Comparison of ENCODE assay signal across 8 mouse cellular contexts in the genomic region with DNA sequence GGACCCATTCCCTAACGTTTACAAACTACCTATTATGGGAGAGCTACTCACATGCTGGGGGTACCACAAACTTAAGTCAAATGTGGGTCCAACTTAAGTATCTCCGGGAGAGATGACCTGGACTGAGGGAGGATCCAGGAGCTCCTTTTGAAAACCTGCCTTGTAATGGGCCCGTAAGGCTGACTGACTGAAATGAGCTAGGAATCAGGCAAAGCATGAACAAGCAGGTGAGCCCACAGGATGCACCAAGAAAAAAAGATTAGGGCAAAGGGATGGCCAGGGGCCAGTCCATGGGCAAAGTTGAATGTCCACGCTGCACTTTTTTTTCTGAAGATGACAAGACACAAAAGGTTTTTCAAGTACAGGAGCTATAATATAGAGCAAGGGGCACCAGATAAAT. TPM values are rescaled to one million over a fixed set of nuclear protein-coding genes. Genes with fewer than 3 reads are reported as not detected.
DNase-seq lines count a peak whose midpoint lies in the region; ATAC-seq and TF ChIP-seq lines count a peak whose summit lies in the region.

No protein-coding gene starts in this region.

- H3K36me3 ChIP-seq in lung, postnatal 0 days (ENCODE audit: insufficient read depth, low read length): no peaks in the 10 kb centered on the region
- H3K36me3 ChIP-seq in hindbrain, postnatal 0 days (ENCODE audit: insufficient read depth, low read length): peaks cover 8% of the 10 kb centered on the region; the same call in 1 of the 2 replicates
- H3K36me3 ChIP-seq in liver, embryonic 15.5 days (replicated peaks): peaks cover 15% of the 10 kb centered on the region

- intact Hi-C loops in left cerebral cortex, postnatal 14 days (cut with DNase I): no loop called here

- 4% methylated on average over 4 of the region's 4 CpGs for WGBS in lung, postnatal 0 days
- 4% methylated on average over 4 of the region's 4 CpGs for WGBS in hindbrain, postnatal 0 days
- WGBS in liver, embryonic 15.5 days (ENCODE audit: insufficient replicate concordance): 4% methylated on average over 4 of the region's 4 CpGs

- no peak for TF ChIP-seq CTCF in lung, postnatal 0 days (IDR thresholded peaks at IDR 0.05)
- TF ChIP-seq CTCF in embryonic fibroblast, embryonic 13.5 days (IDR thresholded peaks at IDR 0.05; ENCODE audit: borderline replicate concordance, insufficient read depth, low read length): no peak
- TF ChIP-seq CTCF in hindbrain, postnatal 0 days (IDR thresholded peaks at IDR 0.05; ENCODE audit: low read depth): no peak

- no peak for ATAC-seq in lung, postnatal 0 days
- no peak for ATAC-seq in hindbrain, postnatal 0 days
- ATAC-seq in liver, embryonic 15.5 days (ENCODE audit: insufficient read depth): no peak

- TF ChIP-seq POLR2A in embryonic fibroblast, embryonic 13.5 days (IDR thresholded peaks at IDR 0.05; ENCODE audit: low read depth, low read length): no peak

- DNase-seq in lung, postnatal 0 days (ENCODE audit: low spot score): no peak
- DNase-seq in lung, postnatal 14 days: no peak
- no peak for DNase-seq in hindbrain, postnatal 0 days (ENCODE audit: low spot score)
- DNase-seq in retina, postnatal 1 day: no peak
- no peak for DNase-seq in left cerebral cortex, postnatal 14 days (ENCODE audit: low spot score in 2 of 2)
- DNase-seq in right cerebral cortex, adult 18-20 months: no peak

- H3K9me3 ChIP-seq in lung, postnatal 0 days (ENCODE audit: low read length): no peaks in the 10 kb centered on the region
- H3K9me3 ChIP-seq in hindbrain, postnatal 0 days (ENCODE audit: low read length): no peaks in the 10 kb centered on the region
- H3K9me3 ChIP-seq in liver, embryonic 15.5 days (replicated peaks): no peaks in the 10 kb centered on the region

- peak overlapping the region; percentile 72 for H3K4me3 ChIP-seq in lung, postnatal 0 days (ENCODE audit: low read depth, low read length)
- H3K4me3 ChIP-seq in embryonic fibroblast, embryonic 13.5 days (ENCODE audit: insufficient read depth, low read length): peak overlapping the region; percentile 89
- peak overlapping the region; percentile 76 for H3K4me3 ChIP-seq in hindbrain, postnatal 0 days (ENCODE audit: low read length)
- H3K4me3 ChIP-seq in liver, embryonic 15.5 days (replicated peaks): peak overlapping the region; percentile 88

- H3K4me1 ChIP-seq in lung, postnatal 0 days (ENCODE audit: insufficient read depth, low read depth, low read length): peaks cover 27% of the 10 kb centered on the region; the same call in 1 of the 2 replicates
- peaks cover 8% of the 10 kb centered on the region for H3K4me1 ChIP-seq in embryonic fibroblast, embryonic 13.5 days (ENCODE audit: control insufficient read depth, insufficient read depth, low read length)
- peaks cover 16% of the 10 kb centered on the region for H3K4me1 ChIP-seq in hindbrain, postnatal 0 days (ENCODE audit: insufficient read depth, low read length)
- H3K4me1 ChIP-seq in liver, embryonic 15.5 days (replicated peaks): peaks cover 42% of the 10 kb centered on the region

- H3K9ac ChIP-seq in lung, postnatal 0 days (replicated peaks; ENCODE audit: low read depth): 0 out of 2 replicates have a peak overlapping the region, but pooled peaks have one; percentile 9
- peak overlapping the region; percentile 92 for H3K9ac ChIP-seq in hindbrain, postnatal 0 days (replicated peaks; ENCODE audit: low read length)
- H3K9ac ChIP-seq in liver, embryonic 15.5 days: peak overlapping the region; percentile 86

- H3K27me3 ChIP-seq in lung, postnatal 0 days (replicated peaks; ENCODE audit: insufficient read depth, low read length): no peaks in the 10 kb centered on the region
- H3K27me3 ChIP-seq in hindbrain, postnatal 0 days (ENCODE audit: insufficient read depth, low read length): no peaks in the 10 kb centered on the region
- H3K27me3 ChIP-seq in liver, embryonic 15.5 days: no peaks in the 10 kb centered on the region

- peak overlapping the region; percentile 95 for H3K27ac ChIP-seq in lung, postnatal 0 days (ENCODE audit: low read length)
- H3K27ac ChIP-seq in embryonic fibroblast, embryonic 13.5 days (ENCODE audit: insufficient read depth, low read length): peak overlapping the region; percentile 99
- H3K27ac ChIP-seq in hindbrain, postnatal 0 days: peak overlapping the region; percentile 97
- peak overlapping the region; percentile 82; the same call in 1 of the 2 replicates for H3K27ac ChIP-seq in liver, embryonic 15.5 days (replicated peaks)

- TF ChIP-seq EP300 in lung, postnatal 0 days (IDR thresholded peaks at IDR 0.05): no peak

- peak overlapping the region; percentile 92 for H3K4me2 ChIP-seq in lung, postnatal 0 days (replicated peaks; ENCODE audit: low read depth, low read length)
- peak overlapping the region; percentile 58 for H3K4me2 ChIP-seq in hindbrain, postnatal 0 days (ENCODE audit: low read depth, low read length)
- peak overlapping the region; percentile 100 for H3K4me2 ChIP-seq in liver, embryonic 15.5 days

RNA-seq across cellular contexts. Expression of a gene that starts 1.1 kb away (rescaled TPM):
- 38.5 and 65.1 TPM in 2 replicates for polyA plus RNA-seq in lung, postnatal 0 days (2015; fragmentation: Nextera tagmentation; extraction: Ambion mirVana)
- 95.9 and 98.3 TPM in 2 replicates for polyA plus RNA-seq in embryonic fibroblast, embryonic 13.5 days (2011; ENCODE audit: insufficient read length, low read depth, missing spikeins)
- total RNA-seq in hindbrain, postnatal 0 days (2014; rRNA removed): 42.2 and 52.0 TPM in 2 replicates
- 61.4 and 65.0 TPM in 2 replicates for polyA plus RNA-seq in hindbrain, postnatal 0 days (2015; fragmentation: Nextera tagmentation; extraction: Ambion mirVana)
- 27.7 and 29.1 TPM in 2 replicates for polyA plus RNA-seq in liver, embryonic 15.5 days (2015; fragmentation: Nextera tagmentation; extraction: Ambion mirVana)
- total RNA-seq in left cerebral cortex, postnatal 14 days (2021): 10 to 100 TPM; 52.3 to 53.6 TPM

RNA-seq across cellular contexts. Expression of a gene that starts 19.5 kb away (rescaled TPM):
- not detected in 2 replicates for polyA plus RNA-seq in lung, postnatal 0 days (2015; fragmentation: Nextera tagmentation; extraction: Ambion mirVana)
- polyA plus RNA-seq in embryonic fibroblast, embryonic 13.5 days (2011; ENCODE audit: insufficient read length, low read depth, missing spikeins): not detected in 2 replicates
- total RNA-seq in hindbrain, postnatal 0 days (2014; rRNA removed): not detected in 2 replicates
- not detected in 2 replicates for polyA plus RNA-seq in hindbrain, postnatal 0 days (2015; fragmentation: Nextera tagmentation; extraction: Ambion mirVana)
- polyA plus RNA-seq in liver, embryonic 15.5 days (2015; fragmentation: Nextera tagmentation; extraction: Ambion mirVana): not detected in 2 replicates
- not detected for total RNA-seq in left cerebral cortex, postnatal 14 days (2021)

RNA-seq across cellular contexts. Expression of a gene that starts 37.0 kb away (rescaled TPM):
- polyA plus RNA-seq in lung, postnatal 0 days (2015; fragmentation: Nextera tagmentation; extraction: Ambion mirVana): 0.10 TPM in 1 of 2 replicates, not detected in the other
- polyA plus RNA-seq in embryonic fibroblast, embryonic 13.5 days (2011; ENCODE audit: insufficient read length, low read depth, missing spikeins): 0.30 TPM in 1 of 2 replicates, not detected in the other
- 0.73 TPM in 1 of 2 replicates, not detected in the other for total RNA-seq in hindbrain, postnatal 0 days (2014; rRNA removed)
- not detected in 2 replicates for polyA plus RNA-seq in hindbrain, postnatal 0 days (2015; fragmentation: Nextera tagmentation; extraction: Ambion mirVana)
- not detected in 2 replicates for polyA plus RNA-seq in liver, embryonic 15.5 days (2015; fragmentation: Nextera tagmentation; extraction: Ambion mirVana)
- total RNA-seq in left cerebral cortex, postnatal 14 days (2021): under 1 TPM; 0.19 to 0.33 TPM

Comparison
In these comparisons a context has a peak if more than half of its experiments do, and no peak if none do; other contexts are left out.
1. H3K9ac ChIP-seq: peak in every context shown above with its lines; median percentile 92 in hindbrain, postnatal 0 days; 86 in liver, embryonic 15.5 days; 9 in lung, postnatal 0 days.